ENCODE assay signal across 27 mouse cellular contexts in the genomic region with DNA sequence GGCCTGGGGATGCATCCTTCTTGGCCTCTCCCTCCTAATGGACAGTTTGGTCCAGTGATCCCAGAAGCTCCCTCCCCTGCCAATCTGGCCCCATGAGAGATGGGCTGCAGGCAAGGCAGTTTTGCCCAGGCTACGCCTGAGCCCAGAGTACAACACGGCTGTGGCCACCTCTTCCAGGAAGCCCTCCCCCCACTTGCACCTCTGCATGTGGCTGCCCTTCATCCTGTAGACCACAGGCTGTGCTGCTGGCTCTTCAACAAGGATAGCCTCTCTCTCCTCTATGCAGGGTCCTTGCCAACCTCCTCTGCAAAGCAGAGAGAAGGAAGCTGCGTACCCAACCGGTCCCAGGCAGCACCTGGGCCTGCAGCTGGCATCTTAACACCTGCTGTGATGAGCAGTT. TPM values are rescaled to one million over a fixed set of nuclear protein-coding genes. Genes with fewer than 3 reads are reported as not detected.
A peak's percentile ranks its signal among the peaks of the same experiment; 100 is the strongest.
DNase-seq lines count a peak whose midpoint lies in the region; ATAC-seq and TF ChIP-seq lines count a peak whose summit lies in the region.
"Had no signal": no experiment of that assay in that cellular context is flagged by ENCODE, and none has a peak within 500 bp of the region (broad histone marks: within the 10 kb centered on the region; RNA-seq: fewer than 3 reads in every experiment).

No protein-coding gene starts in this region.

- H3K27ac ChIP-seq in hindbrain, postnatal 0 days, result no peak overlapping the region
- H3K27ac ChIP-seq in hindbrain, embryonic 13.5 days, result no peak overlapping the region
- H3K27ac ChIP-seq in neural tube, embryonic 14.5 days (ENCODE audit: low read depth, low read length), result no peak overlapping the region
- H3K27ac ChIP-seq in heart, embryonic 11.5 days (ENCODE audit: low read depth, low read length), result no peak overlapping the region
- H3K27ac ChIP-seq: embryonic facial prominence, embryonic 10.5 days; forebrain, embryonic 10.5 days; limb, embryonic 10.5 days; liver, embryonic 15.5 days had no signal

- no peaks in the 10 kb centered on the region for H3K27me3 ChIP-seq in hindbrain, postnatal 0 days (ENCODE audit: insufficient read depth, low read length)
- peaks cover 38% of the 10 kb centered on the region for H3K27me3 ChIP-seq in hindbrain, embryonic 13.5 days
- H3K27me3 ChIP-seq in neural tube, embryonic 14.5 days (ENCODE audit: control insufficient read depth, insufficient read depth, low read length), result 0 out of 2 replicates have a peak, but pooled peaks cover 2% of the 10 kb centered on the region
- peaks cover 46% of the 10 kb centered on the region for H3K27me3 ChIP-seq in heart, embryonic 11.5 days (ENCODE audit: control insufficient read depth, insufficient read depth, low read length)

- H3K9ac ChIP-seq in hindbrain, postnatal 0 days (replicated peaks; ENCODE audit: low read length), result no peak overlapping the region
- H3K9ac ChIP-seq in hindbrain, embryonic 13.5 days, result no peak overlapping the region
- H3K9ac ChIP-seq in neural tube, embryonic 14.5 days (replicated peaks; ENCODE audit: low read depth, low read length), result 0 out of 2 replicates have a peak overlapping the region, but pooled peaks have one; percentile 72
- H3K9ac ChIP-seq in heart, embryonic 11.5 days (ENCODE audit: low read depth, low read length), result no peak overlapping the region
- H3K9ac ChIP-seq: liver, embryonic 15.5 days had no signal

- DNase-seq in cerebellum, postnatal 4 days (ENCODE audit: low spot score in 2 of 2), result no peak
- no peak for DNase-seq in hindbrain, postnatal 0 days (ENCODE audit: low spot score)
- DNase-seq in neural tube, embryonic 10.5 days (ENCODE audit: extremely low spot score, low spot score), result no peak
- DNase-seq in heart, adult 8-10 months (ENCODE audit: low spot score), result no peak
- DNase-seq: adrenal gland, adult 8-10 months; gastrocnemius, postnatal 36 days; kidney, adult 9 months; kidney, postnatal 25 days; liver; lung, postnatal 4 days; right cerebral cortex, postnatal 14 days had no signal

- H3K9me3 ChIP-seq in hindbrain, postnatal 0 days (ENCODE audit: low read length), result no peaks in the 10 kb centered on the region
- no peaks in the 10 kb centered on the region; the same call in 1 of the 2 replicates for H3K9me3 ChIP-seq in hindbrain, embryonic 13.5 days
- H3K9me3 ChIP-seq in neural tube, embryonic 14.5 days (ENCODE audit: control insufficient read depth, low read length), result no peaks in the 10 kb centered on the region
- H3K9me3 ChIP-seq in heart, embryonic 11.5 days (replicated peaks; ENCODE audit: control insufficient read depth, low read length), result 0 out of 2 replicates have a peak, but pooled peaks cover 5% of the 10 kb centered on the region
- H3K9me3 ChIP-seq: forebrain, embryonic 10.5 days; limb, embryonic 10.5 days; liver, embryonic 15.5 days had no signal

- H3K4me2 ChIP-seq in hindbrain, postnatal 0 days (ENCODE audit: low read depth, low read length), result peak overlapping the region; percentile 69; the same call in 1 of the 2 replicates
- no peak overlapping the region for H3K4me2 ChIP-seq in hindbrain, embryonic 13.5 days
- H3K4me2 ChIP-seq in neural tube, embryonic 14.5 days (ENCODE audit: low read depth, low read length), result 0 out of 2 replicates have a peak overlapping the region, but pooled peaks have one; percentile 65
- no peak overlapping the region for H3K4me2 ChIP-seq in heart, embryonic 11.5 days
- H3K4me2 ChIP-seq: liver, embryonic 15.5 days had no signal

- TF ChIP-seq CTCF in hindbrain, postnatal 0 days (IDR thresholded peaks at IDR 0.05; ENCODE audit: low read depth), result no peak

- WGBS in hindbrain, postnatal 0 days, result 67% methylated on average over 4 of the region's 4 CpGs
- 66% methylated on average over 4 of the region's 4 CpGs for WGBS in hindbrain, embryonic 13.5 days
- WGBS in neural tube, embryonic 14.5 days, result 85% methylated on average over 4 of the region's 4 CpGs
- WGBS in heart, embryonic 11.5 days (ENCODE audit: insufficient replicate concordance), result 61% methylated on average over 4 of the region's 4 CpGs

- no peaks in the 10 kb centered on the region for H3K36me3 ChIP-seq in hindbrain, postnatal 0 days (ENCODE audit: insufficient read depth, low read length)
- no peaks in the 10 kb centered on the region for H3K36me3 ChIP-seq in hindbrain, embryonic 13.5 days
- no peaks in the 10 kb centered on the region for H3K36me3 ChIP-seq in neural tube, embryonic 14.5 days (ENCODE audit: control insufficient read depth, insufficient read depth, low read length)
- no peaks in the 10 kb centered on the region for H3K36me3 ChIP-seq in heart, embryonic 11.5 days (ENCODE audit: control insufficient read depth, insufficient read depth, low read length)
- H3K36me3 ChIP-seq: embryonic facial prominence, embryonic 10.5 days; forebrain, embryonic 10.5 days; limb, embryonic 10.5 days; liver, embryonic 15.5 days had no signal

- H3K4me1 ChIP-seq in hindbrain, postnatal 0 days (ENCODE audit: insufficient read depth, low read length), result peaks cover 11% of the 10 kb centered on the region; the same call in 1 of the 2 replicates
- H3K4me1 ChIP-seq in hindbrain, embryonic 13.5 days (replicated peaks), result peaks cover 21% of the 10 kb centered on the region
- H3K4me1 ChIP-seq in neural tube, embryonic 14.5 days (ENCODE audit: control insufficient read depth, insufficient read depth, low read length), result no peaks in the 10 kb centered on the region
- H3K4me1 ChIP-seq in heart, embryonic 11.5 days (ENCODE audit: control insufficient read depth, insufficient read depth, low read length), result no peaks in the 10 kb centered on the region
- H3K4me1 ChIP-seq: liver, embryonic 15.5 days had no signal

- no peak overlapping the region for H3K4me3 ChIP-seq in hindbrain, postnatal 0 days (ENCODE audit: low read length)
- H3K4me3 ChIP-seq in hindbrain, embryonic 13.5 days, result no peak overlapping the region
- no peak overlapping the region for H3K4me3 ChIP-seq in neural tube, embryonic 14.5 days (ENCODE audit: low read depth, low read length)
- no peak overlapping the region for H3K4me3 ChIP-seq in heart, embryonic 11.5 days (ENCODE audit: low read depth, low read length)
- H3K4me3 ChIP-seq: embryonic facial prominence, embryonic 10.5 days; forebrain, embryonic 10.5 days; limb, embryonic 10.5 days; liver, embryonic 15.5 days had no signal

- ATAC-seq in cerebellum, adult (ENCODE audit: insufficient number of reproducible peaks, low FRiP score, low TSS enrichment), result 0 out of 2 replicates have a peak, but pooled peaks have one; percentile 3
- no peak for ATAC-seq in hindbrain, postnatal 0 days
- no peak for ATAC-seq in hindbrain, embryonic 13.5 days (ENCODE audit: low FRiP score)
- no peak for ATAC-seq in neural tube, embryonic 14.5 days (ENCODE audit: low read depth)
- no peak for ATAC-seq in heart, embryonic 11.5 days (replicated peaks; ENCODE audit: insufficient number of reproducible peaks, low FRiP score, low TSS enrichment)
- ATAC-seq: activated CD4-positive, CD25-positive, alpha-beta regulatory T cell, adult 4 months; intestine, embryonic 16.5 days had no signal

RNA-seq across cellular contexts. Expression of gene Kcnt1, which starts 15.5 kb away (rescaled TPM):
- total RNA-seq in hindbrain, postnatal 0 days (2014; rRNA removed), result 52.7 and 52.8 TPM in 2 replicates
- polyA plus RNA-seq in hindbrain, postnatal 0 days (2015; fragmentation: Nextera tagmentation; extraction: Ambion mirVana), result 21.9 and 23.2 TPM in 2 replicates
- 11.1 TPM in 2 replicates for polyA plus RNA-seq in hindbrain, embryonic 13.5 days (2015; fragmentation: Nextera tagmentation; extraction: Ambion mirVana)
- 18.9 and 22.9 TPM in 2 replicates for polyA plus RNA-seq in neural tube, embryonic 14.5 days (2014; fragmentation: Nextera tagmentation; extraction: Ambion mirVana)
- total RNA-seq in heart, adult 8-10 months (2022), result under 1 TPM; 0.44 to 0.90 (median 0.59) TPM
- 0.04 TPM in 1 of 2 replicates, not detected in the other for polyA plus RNA-seq in heart, embryonic 11.5 days (2014; fragmentation: Nextera tagmentation; extraction: Ambion mirVana)
- total RNA-seq: common myeloid progenitor, adult 5-6 weeks; hematopoietic stem cell, adult 5-6 weeks; megakaryocyte-erythroid progenitor cell, adult 5-6 weeks had no signal
- polyA plus RNA-seq: liver, embryonic 15.5 days had no signal

RNA-seq across cellular contexts. Expression of gene Sohlh1, which starts 32.0 kb away (rescaled TPM):
- not detected in 2 replicates for total RNA-seq in hindbrain, postnatal 0 days (2014; rRNA removed)
- not detected in 2 replicates for polyA plus RNA-seq in hindbrain, postnatal 0 days (2015; fragmentation: Nextera tagmentation; extraction: Ambion mirVana)
- polyA plus RNA-seq in hindbrain, embryonic 13.5 days (2015; fragmentation: Nextera tagmentation; extraction: Ambion mirVana), result not detected in 2 replicates
- not detected in 2 replicates for polyA plus RNA-seq in neural tube, embryonic 14.5 days (2014; fragmentation: Nextera tagmentation; extraction: Ambion mirVana)
- total RNA-seq in heart, adult 8-10 months (2022), result not detected
- not detected in 2 replicates for polyA plus RNA-seq in heart, embryonic 11.5 days (2014; fragmentation: Nextera tagmentation; extraction: Ambion mirVana)
- total RNA-seq: adrenal gland, adult 8-10 months; common myeloid progenitor, adult 5-6 weeks; gastrocnemius, postnatal 36 days; hematopoietic stem cell, adult 5-6 weeks; megakaryocyte-erythroid progenitor cell, adult 5-6 weeks had no signal
- polyA plus RNA-seq: embryonic facial prominence, embryonic 10.5 days; forebrain, embryonic 10.5 days; heart, embryonic 16.5 days; intestine, embryonic 16.5 days; limb, embryonic 10.5 days; liver, embryonic 15.5 days; lung, embryonic 16.5 days had no signal

RNA-seq across cellular contexts. Expression of gene Lcn9, which starts 56.1 kb away (rescaled TPM):
- total RNA-seq in hindbrain, postnatal 0 days (2014; rRNA removed), result not detected in 2 replicates
- not detected in 2 replicates for polyA plus RNA-seq in hindbrain, postnatal 0 days (2015; fragmentation: Nextera tagmentation; extraction: Ambion mirVana)
- not detected in 2 replicates for polyA plus RNA-seq in hindbrain, embryonic 13.5 days (2015; fragmentation: Nextera tagmentation; extraction: Ambion mirVana)
- not detected in 2 replicates for polyA plus RNA-seq in neural tube, embryonic 14.5 days (2014; fragmentation: Nextera tagmentation; extraction: Ambion mirVana)
- total RNA-seq in heart, adult 8-10 months (2022), result not detected
- polyA plus RNA-seq in heart, embryonic 11.5 days (2014; fragmentation: Nextera tagmentation; extraction: Ambion mirVana), result not detected in 2 replicates
- total RNA-seq: adrenal gland, adult 8-10 months; common myeloid progenitor, adult 5-6 weeks; gastrocnemius, postnatal 36 days; hematopoietic stem cell, adult 5-6 weeks; megakaryocyte-erythroid progenitor cell, adult 5-6 weeks had no signal
- polyA plus RNA-seq: activated CD4-positive, CD25-positive, alpha-beta regulatory T cell, adult 4 months; embryonic facial prominence, embryonic 10.5 days; forebrain, embryonic 10.5 days; heart, embryonic 16.5 days; intestine, embryonic 16.5 days; limb, embryonic 10.5 days; liver, embryonic 15.5 days; lung, embryonic 16.5 days; testis, adult 2 months had no signal

Comparison
In these comparisons a context has a peak if more than half of its experiments do, and no peak if none do; other contexts are left out.
1. H3K4me2 ChIP-seq: peak in hindbrain, postnatal 0 days (single experiment) and neural tube, embryonic 14.5 days (single experiment); none in hindbrain, embryonic 13.5 days (single experiment) and heart, embryonic 11.5 days (single experiment).
2. RNA of gene Kcnt1, which starts 15.5 kb away (polyA plus RNA-seq): 18.9 to 22.9 TPM in neural tube, embryonic 14.5 days, 21.9 to 23.2 TPM in hindbrain, postnatal 0 days and 11.1 TPM in hindbrain, embryonic 13.5 days; 0.04 TPM in heart, embryonic 11.5 days; every median in the first group is over 10 times any median in the second.